Mouse (Mus musculus) embryo, embryonic 10.5 days (tissue): ENCODE data around the gene Zfyve9.

Experiments used
- DNase-seq: peaks from one replicate; pipeline ENCODE4 v3.0.0-alpha.2; 2015; ENCODE audit warnings: low spot score

The Zfyve9 gene

GRCm38 (mm10) chr4:108608651-108609050 lies 171.9 kb downstream of the Zfyve9 start:
- DNase-seq: no peak

- no peak for DNase-seq
Observed at GRCm38 (mm10) chr4:108601870-108602269, 178.7 kb downstream of the Zfyve9 start.

- DNase-seq: no peak
Observed at GRCm38 (mm10) chr4:108598306-108598705, 182.3 kb downstream of the Zfyve9 start.

- DNase-seq: no peak
Observed at GRCm38 (mm10) chr4:108595785-108596184, 184.8 kb downstream of the Zfyve9 start.

- DNase-seq: no peak
Observed at GRCm38 (mm10) chr4:108593376-108593775, 187.2 kb downstream of the Zfyve9 start.
